Mouse (Mus musculus): ENCODE data around the gene Rap1a.

Gene Rap1a

DNA sequence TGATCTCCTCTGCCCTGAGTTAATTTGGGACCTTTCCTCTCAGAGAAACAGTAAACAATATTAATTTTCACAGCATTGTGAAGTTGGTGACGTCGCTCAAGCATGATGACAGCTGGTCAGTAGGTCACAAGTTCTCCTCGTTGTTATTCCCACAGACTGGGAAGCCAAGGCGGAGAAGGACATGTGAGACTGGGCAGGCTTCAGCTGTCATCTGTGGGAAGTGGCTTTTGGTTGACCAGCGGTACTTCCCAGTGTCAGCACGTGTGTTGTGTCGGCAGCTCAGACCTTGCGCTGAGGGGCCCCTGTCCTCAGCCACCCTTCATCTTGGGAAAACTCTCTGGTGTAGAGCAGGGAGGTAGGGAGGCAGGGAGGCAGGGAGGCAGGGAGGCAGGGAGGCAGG, 15.0 kb upstream of the Rap1a start:
- no peaks in the 10 kb centered on the region for H3K27me3 ChIP-seq (ENCODE audit: control insufficient read depth, insufficient read depth, low read length, poor library complexity, severe bottlenecking)
- no peak for DNase-seq (ENCODE audit: low read depth, low spot score)
- H3K36me3 ChIP-seq (ENCODE audit: control insufficient read depth, insufficient read depth, low read length, poor library complexity, severe bottlenecking), result no peaks in the 10 kb centered on the region

DNA sequence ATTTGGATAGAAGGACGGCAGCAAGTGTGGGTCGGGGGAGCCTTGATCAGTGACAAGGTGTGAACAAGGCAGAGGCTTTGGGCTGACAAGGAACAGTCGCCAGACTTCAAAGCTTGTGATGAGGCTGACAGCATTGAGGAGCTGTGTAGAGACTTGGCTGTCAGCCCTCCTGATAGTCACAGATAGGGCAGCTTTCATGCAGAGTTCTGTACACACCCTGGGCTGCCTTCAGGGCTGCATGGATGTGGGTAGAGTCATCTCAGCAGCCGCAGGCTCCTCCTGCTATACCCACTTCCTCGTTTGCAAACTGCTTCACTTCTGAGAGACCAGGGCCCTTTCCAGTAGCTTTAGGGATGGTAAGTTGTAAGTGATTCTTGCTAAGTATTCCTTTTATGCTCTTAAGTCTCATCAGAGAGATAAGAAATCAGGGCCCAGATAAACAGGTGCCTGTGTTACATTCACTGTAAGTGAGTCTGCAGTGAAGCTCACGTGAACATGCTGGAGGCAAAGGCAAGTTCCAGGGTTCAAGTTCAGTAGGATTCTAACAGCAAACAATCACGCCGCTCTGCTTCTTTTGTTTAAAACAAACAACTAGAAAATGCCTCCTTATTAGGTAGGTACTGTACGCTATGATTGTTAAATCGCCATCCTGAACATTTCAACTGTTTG, 14.2 kb upstream of the Rap1a start:
- Histone ChIP-seq H3K36me3 (ENCODE audit: control insufficient read depth, insufficient read depth, low read length, poor library complexity, severe bottlenecking) (no peaks in the 10 kb centered on the region), H3K27me3 (ENCODE audit: control insufficient read depth, insufficient read depth, low read length, poor library complexity, severe bottlenecking) (no peaks in the 10 kb centered on the region)
- peak; percentile 67 for DNase-seq (ENCODE audit: low read depth, low spot score)

DNA sequence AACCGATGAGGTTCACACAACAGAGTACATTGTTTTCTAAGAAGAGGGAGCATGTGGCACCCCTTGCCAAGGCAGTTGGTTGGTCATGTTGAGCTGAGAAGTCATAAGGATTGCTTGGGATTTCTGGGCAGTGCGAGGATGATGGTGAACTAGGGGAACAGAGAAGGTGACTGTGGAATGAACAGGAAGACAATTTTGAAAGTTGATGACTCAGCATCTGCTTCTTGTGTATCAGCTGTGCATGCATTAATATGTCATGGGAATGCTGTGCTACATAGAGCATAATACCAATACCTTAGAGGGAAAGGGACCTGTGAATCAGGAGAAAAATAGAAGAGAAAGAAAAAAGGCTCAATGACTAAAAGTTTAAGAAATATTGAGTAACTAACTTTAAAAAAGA, 10.0 kb upstream of the Rap1a start:
- no peak for DNase-seq (ENCODE audit: low read depth, low spot score)
- H3K27me3 ChIP-seq (ENCODE audit: control insufficient read depth, insufficient read depth, low read length, poor library complexity, severe bottlenecking), result no peaks in the 10 kb centered on the region
- H3K36me3 ChIP-seq (ENCODE audit: control insufficient read depth, insufficient read depth, low read length, poor library complexity, severe bottlenecking), result no peaks in the 10 kb centered on the region

DNA sequence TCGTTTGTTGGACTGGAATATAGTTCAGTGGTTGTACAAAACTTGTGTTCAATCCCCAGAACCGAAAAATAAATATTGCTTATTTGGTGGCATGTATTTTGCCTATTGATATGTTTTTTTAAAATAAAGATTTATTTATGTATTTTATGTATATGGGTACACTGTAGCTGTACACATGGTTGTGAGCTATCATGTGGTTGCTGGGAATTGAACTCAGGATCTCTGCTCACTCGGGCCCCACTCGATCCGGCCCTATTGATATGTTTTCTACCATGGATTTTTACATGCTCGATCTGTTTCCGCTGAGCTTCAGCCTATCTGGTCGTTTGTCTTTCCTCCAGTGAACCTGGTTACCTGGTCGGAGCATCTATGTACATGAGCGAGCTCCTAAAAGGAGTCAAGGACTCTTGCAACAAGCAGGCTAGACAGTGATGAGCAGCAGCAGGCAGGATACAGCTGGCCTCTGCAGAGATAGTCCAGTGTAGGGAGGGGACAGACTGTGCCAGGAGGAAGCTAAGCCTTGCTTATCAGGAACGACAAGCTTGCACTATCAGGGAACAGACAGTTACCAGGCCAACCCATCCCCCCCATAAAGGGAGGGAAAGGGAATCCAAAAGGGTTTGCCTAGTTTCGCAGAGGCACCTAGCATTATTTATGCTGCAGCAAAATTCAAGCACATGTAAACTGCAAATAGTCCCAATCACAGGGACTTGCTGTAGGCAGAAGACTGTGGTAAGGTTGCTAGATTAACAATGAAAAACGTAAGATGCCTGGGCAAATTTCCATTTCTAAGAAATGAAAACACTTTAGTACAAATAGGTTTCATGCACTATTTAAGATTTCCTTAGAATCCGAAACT, 7.3 kb upstream of the Rap1a start:
- no peaks in the 10 kb centered on the region for H3K27me3 ChIP-seq (ENCODE audit: control insufficient read depth, insufficient read depth, low read length, poor library complexity, severe bottlenecking)
- no peak for DNase-seq (ENCODE audit: low read depth, low spot score)
- H3K36me3 ChIP-seq (ENCODE audit: control insufficient read depth, insufficient read depth, low read length, poor library complexity, severe bottlenecking), result no peaks in the 10 kb centered on the region

DNA sequence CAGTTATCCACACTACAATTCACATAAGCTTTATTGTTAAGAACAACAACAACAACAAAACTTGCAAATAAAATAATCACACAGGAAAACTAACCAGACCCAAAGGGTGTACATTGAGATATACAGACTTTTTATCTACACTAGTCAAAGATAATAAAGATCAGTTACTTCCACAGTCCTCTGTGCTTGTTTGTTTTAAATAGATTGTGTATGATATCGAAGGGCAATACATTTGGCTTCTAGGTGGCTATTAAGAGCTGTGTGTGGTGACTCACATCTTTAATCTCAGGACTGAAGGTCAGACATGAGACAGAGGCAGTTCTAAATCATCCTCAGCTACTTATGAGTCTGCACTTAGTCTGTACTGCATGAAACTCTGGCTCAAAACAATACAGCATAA, 6.5 kb upstream of the Rap1a start:
- H3K36me3 ChIP-seq (ENCODE audit: control insufficient read depth, insufficient read depth, low read length, poor library complexity, severe bottlenecking), result no peaks in the 10 kb centered on the region
- DNase-seq (ENCODE audit: low read depth, low spot score), result no peak
- no peaks in the 10 kb centered on the region for H3K27me3 ChIP-seq (ENCODE audit: control insufficient read depth, insufficient read depth, low read length, poor library complexity, severe bottlenecking)

DNA sequence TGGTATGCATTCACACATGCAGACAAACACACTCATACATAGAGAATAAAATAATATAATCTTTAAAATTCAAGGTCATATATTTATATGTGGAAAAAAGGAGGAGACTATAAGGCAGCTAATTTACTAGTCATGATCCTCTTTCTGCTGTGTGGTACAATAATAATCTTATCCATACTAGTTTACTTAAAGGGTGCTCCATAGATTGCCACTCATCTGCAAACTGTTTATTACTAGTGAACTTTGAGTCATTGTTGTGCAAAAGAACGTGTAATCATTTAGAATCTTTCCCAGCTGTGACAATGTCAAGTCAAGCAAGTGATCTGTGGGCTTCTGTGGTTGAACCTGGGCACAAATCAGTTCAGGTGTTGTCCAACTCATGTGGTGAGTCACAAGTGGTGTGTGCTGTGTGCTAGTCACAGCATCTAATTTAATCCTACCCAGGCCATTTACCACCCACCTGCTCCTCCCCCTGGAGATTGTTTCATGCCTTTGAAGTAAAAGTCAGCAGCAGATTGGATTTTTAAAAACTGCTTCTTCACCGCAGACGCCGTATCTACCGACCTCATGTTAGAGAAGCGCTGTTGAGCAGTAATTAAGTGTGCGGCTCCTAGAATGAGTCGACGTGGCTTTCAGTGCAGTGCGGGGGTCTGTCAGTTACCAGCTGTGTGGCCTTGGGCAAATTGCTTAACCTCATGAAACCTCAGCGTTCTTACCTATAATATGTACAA, 5.5 kb upstream of the Rap1a start:
- Histone ChIP-seq H3K27me3 (ENCODE audit: control insufficient read depth, insufficient read depth, low read length, poor library complexity, severe bottlenecking) (no peaks in the 10 kb centered on the region), H3K36me3 (ENCODE audit: control insufficient read depth, insufficient read depth, low read length, poor library complexity, severe bottlenecking) (no peaks in the 10 kb centered on the region)
- DNase-seq (ENCODE audit: low read depth, low spot score), result no peak

DNA sequence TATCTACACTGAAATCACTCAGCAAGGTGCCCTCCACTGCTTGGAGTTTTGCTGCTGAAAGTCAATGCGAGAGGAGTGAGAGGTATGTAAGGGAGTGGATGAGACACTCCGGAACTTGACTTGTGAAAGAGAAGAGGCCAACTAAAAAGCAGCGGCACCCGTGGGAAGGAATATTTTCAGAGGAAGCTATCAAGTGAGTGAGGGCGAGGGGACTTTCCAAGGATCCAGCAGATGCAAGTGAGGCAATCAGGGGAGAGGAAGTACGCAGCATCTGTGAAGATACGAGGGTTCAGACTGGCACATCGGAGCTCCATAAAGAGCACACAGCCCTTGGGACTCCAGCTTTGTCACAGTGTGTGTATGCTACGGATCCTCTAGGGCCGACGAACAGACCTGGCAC, 2.5 kb upstream of the Rap1a start:
- no peaks in the 10 kb centered on the region for H3K27me3 ChIP-seq (ENCODE audit: control insufficient read depth, insufficient read depth, low read length, poor library complexity, severe bottlenecking)
- no peaks in the 10 kb centered on the region for H3K36me3 ChIP-seq (ENCODE audit: control insufficient read depth, insufficient read depth, low read length, poor library complexity, severe bottlenecking)
- no peak for DNase-seq (ENCODE audit: low read depth, low spot score)

DNA sequence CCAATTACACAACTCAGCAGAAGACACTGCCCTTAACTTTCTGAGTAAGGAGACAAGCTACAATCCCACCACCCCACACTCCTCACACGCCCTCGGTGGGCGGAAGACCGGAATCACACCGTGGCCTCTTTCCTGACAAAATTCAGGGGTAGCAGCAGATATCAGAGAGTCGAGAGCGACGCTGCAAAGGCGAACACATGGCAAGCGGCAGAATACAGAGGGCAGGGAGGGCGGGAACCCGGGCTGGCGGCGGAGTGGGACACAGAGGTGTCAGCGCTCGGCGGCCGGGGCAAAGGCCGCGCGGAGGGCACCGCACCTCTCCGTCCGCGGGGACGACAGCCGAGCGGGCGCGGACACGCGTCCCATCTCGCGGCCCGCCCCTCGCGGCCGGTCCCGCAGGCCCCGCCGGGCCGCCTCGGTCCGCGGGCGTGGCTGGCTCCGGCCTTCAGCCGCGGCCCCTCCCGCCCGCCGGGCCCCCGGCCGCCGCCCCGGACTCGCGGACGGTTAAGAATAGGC, 403 bp downstream of the Rap1a start:
- peak; percentile 44 for DNase-seq (ENCODE audit: low read depth, low spot score)
- Histone ChIP-seq H3K27me3 (ENCODE audit: control insufficient read depth, insufficient read depth, low read length, poor library complexity, severe bottlenecking) (no peaks in the 10 kb centered on the region), H3K36me3 (ENCODE audit: control insufficient read depth, insufficient read depth, low read length, poor library complexity, severe bottlenecking) (no peaks in the 10 kb centered on the region)

DNA sequence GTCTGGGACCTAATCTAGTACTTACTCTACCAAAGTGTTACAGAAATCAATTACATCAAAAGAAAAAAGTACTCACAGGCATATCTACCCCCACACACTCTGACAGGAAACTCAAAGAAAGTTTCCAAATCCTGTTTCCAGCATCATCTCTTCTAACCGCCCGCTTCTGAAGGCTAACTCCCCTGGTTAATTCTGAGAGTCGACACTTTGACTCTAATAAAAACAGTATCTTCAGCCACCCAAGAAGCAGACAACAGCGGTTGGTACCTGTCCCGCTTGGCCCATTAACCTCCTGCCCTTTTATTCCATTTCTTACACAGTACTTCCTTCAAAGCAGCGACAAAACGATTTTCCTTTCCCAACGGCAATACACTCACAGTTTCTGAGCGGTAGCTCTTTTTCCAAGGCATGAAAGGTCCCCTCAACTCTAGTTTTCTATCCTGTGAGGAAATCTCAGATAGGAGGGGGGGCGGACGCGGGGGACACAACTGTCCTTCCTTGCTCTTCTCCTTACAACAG, 921 bp downstream of the Rap1a start:
- Histone ChIP-seq H3K27me3 (ENCODE audit: control insufficient read depth, insufficient read depth, low read length, poor library complexity, severe bottlenecking) (no peaks in the 10 kb centered on the region), H3K36me3 (ENCODE audit: control insufficient read depth, insufficient read depth, low read length, poor library complexity, severe bottlenecking) (no peaks in the 10 kb centered on the region)
- peak; percentile 51 for DNase-seq (ENCODE audit: low read depth, low spot score)

DNA sequence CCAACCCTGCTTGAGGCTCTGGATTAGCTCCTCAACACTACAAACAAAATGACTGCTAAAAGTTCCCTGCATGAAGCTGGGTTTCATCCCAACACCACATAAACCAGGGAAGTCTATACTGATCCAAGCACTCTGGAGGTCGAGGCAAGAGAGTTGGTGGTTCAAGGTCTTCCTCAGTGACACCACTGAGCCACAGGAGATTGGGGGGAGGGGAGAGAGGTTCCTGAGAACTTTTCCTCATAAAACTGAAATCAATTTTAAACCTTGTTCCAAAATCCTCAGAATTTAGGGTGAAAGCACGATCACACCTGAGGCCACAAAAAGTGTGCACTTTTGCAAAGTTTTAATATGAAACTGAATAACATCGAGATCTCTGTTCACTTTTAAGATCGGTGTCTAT, 1.8 kb downstream of the Rap1a start:
- Histone ChIP-seq H3K27me3 (ENCODE audit: control insufficient read depth, insufficient read depth, low read length, poor library complexity, severe bottlenecking) (no peaks in the 10 kb centered on the region), H3K36me3 (ENCODE audit: control insufficient read depth, insufficient read depth, low read length, poor library complexity, severe bottlenecking) (no peaks in the 10 kb centered on the region)
- DNase-seq (ENCODE audit: low read depth, low spot score), result no peak

DNA sequence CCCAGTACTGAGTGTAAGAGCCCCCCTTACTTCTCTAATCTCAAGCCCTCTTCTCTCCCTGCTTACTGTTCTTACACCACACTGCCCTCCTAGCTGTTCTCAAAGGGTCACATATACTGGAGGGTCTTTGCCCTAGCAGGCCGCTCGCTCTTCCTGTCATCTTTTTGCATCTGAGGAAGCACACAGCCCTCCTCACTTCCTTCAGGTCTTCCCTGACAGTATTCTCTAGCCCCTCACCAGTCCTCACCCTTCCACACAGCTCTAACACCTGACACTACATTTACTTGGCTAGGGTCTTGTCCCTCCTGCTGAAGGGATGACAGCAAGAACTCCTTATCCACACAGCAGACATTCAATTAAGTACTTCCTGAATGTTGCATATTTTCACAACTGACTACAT, 2.4 kb downstream of the Rap1a start:
- no peaks in the 10 kb centered on the region for H3K36me3 ChIP-seq (ENCODE audit: control insufficient read depth, insufficient read depth, low read length, poor library complexity, severe bottlenecking)
- H3K27me3 ChIP-seq (ENCODE audit: control insufficient read depth, insufficient read depth, low read length, poor library complexity, severe bottlenecking), result no peaks in the 10 kb centered on the region
- DNase-seq (ENCODE audit: low read depth, low spot score), result no peak

DNA sequence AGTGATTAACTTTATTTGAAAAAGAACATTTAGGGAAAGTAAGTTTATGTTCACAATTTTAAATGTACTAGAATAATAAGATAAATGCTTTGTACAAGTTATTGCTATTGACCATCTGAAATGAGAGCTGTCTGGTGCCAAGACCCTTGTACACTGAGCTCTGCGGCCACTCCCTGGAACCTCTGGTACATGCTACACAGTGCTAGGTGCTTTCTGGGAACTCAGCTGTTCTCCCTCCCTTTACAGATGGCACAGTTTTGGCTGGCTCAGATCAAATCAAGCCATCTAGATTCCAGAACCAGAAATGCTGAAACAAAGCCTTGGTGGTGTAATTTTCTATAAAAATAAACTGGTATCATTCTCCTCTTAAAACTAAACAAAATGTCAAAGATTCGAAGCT, 3.7 kb downstream of the Rap1a start:
- Histone ChIP-seq H3K36me3 (ENCODE audit: control insufficient read depth, insufficient read depth, low read length, poor library complexity, severe bottlenecking) (no peaks in the 10 kb centered on the region), H3K27me3 (ENCODE audit: control insufficient read depth, insufficient read depth, low read length, poor library complexity, severe bottlenecking) (no peaks in the 10 kb centered on the region)
- DNase-seq (ENCODE audit: low read depth, low spot score), result no peak

DNA sequence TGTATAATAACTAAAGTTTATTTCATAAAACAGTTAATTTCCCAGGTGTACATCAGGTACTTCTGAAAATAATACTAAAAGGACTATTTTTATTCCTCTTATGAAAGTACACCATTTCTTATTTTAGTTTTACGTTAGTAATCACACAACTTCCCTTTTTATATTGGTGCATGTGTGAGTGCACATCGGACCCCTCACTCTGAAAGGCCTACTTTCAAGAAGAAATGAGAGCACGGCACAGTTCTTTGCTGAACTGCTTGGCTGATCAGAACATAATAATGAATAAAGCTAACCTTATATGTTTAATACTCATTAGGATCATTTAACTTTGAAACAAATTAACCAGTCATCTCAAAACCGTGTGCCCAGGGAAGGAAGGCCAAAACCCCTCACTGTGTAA, 4.4 kb downstream of the Rap1a start:
- Histone ChIP-seq H3K36me3 (ENCODE audit: control insufficient read depth, insufficient read depth, low read length, poor library complexity, severe bottlenecking) (no peaks in the 10 kb centered on the region; the same call in 1 of the 2 replicates), H3K27me3 (ENCODE audit: control insufficient read depth, insufficient read depth, low read length, poor library complexity, severe bottlenecking) (no peaks in the 10 kb centered on the region)
- peak; percentile 56 for DNase-seq (ENCODE audit: low read depth, low spot score)

DNA sequence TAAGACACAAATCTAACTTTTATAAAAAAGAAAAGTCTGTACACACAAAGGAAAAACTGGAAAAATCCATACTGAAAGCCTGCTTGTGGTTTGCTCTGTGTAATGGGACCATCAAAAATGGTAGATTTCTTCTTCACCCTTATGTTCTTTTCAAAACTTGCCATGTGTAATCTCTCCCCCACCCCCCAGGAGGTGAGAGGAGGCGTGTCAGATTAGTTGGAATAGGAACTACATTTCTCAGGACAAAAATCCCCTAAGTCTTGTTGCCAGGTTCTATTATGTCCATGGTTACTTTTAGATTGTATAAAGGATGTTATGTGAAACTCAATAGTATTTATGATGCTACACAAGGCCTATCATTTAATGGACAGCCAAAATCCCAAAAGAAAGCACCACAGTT, 6.8 kb downstream of the Rap1a start:
- DNase-seq (ENCODE audit: low read depth, low spot score), result no peak
- H3K36me3 ChIP-seq (ENCODE audit: control insufficient read depth, insufficient read depth, low read length, poor library complexity, severe bottlenecking), result peaks cover 2% of the 10 kb centered on the region

DNA sequence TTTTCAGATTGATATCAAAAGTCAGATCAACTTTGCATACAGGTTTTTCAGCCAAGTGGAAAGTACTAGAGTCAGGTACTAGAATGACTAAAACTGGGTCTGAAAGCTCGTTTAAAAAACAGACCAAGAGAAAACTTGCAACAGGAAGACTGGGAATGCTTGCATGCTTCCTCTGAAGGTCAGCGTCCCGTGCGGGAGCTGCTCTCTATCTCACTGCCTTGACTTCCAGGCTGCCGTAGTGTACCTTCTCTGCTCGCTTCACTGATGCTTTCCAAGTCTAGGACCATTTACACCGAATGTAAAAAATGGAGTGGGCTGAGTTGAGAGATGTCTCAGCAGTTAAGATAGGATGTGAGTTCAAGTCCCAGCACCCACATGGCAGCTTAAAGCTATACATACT, 8.8 kb downstream of the Rap1a start:
- Histone ChIP-seq H3K27me3 (ENCODE audit: control insufficient read depth, insufficient read depth, low read length, poor library complexity, severe bottlenecking) (no peaks in the 10 kb centered on the region), H3K36me3 (ENCODE audit: control insufficient read depth, insufficient read depth, low read length, poor library complexity, severe bottlenecking) (peaks cover 2% of the 10 kb centered on the region)
- no peak for DNase-seq (ENCODE audit: low read depth, low spot score)

More for the DNA sequence above, 6.8 kb downstream of the Rap1a start:
- H3K27me3 ChIP-seq (ENCODE audit: control insufficient read depth, insufficient read depth, low read length, poor library complexity, severe bottlenecking), result no peaks in the 10 kb centered on the region
